Mouse (Mus musculus) frontal cortex, postnatal 36 days (tissue): Measurements from ENCODE around the gene Olfr1441.
A peak's percentile ranks its signal among the peaks of the same experiment; 100 is the strongest.

Experiments used
- DNase-seq, 2 experiments: peaks; one replicate each; pipeline ENCODE4 v3.0.0; 2022; ENCODE audit warnings: low spot score in 2 of 2

The Olfr1441 gene

GRCm38 (mm10) chr19:12462851-12463721 is 45.9 kb downstream of the Olfr1441 start:
- DNase-seq, result no peak

DNA sequence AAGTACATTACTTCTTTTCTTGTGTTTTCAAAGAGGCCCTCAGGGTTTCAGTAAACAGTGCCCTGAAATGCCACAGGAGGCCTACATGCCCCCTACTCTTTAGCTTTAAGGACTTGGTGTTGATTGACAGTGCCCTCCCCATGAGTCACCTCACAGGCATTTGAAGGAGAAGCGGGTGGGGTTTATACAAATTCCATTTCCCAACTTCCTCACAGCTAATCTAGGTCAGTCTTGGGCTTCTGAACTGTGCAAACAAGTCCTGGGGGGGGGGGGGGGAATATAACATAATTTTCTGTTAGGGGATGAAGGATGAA is 46.4 kb downstream of the Olfr1441 start:
- no peak for DNase-seq

- DNase-seq, result no peak
Observed at GRCm38 (mm10) chr19:12464127-12464526, 46.9 kb downstream of the Olfr1441 start.

GRCm38 (mm10) chr19:12464674-12465073 is 47.4 kb downstream of the Olfr1441 start:
- DNase-seq, result no peak

GRCm38 (mm10) chr19:12465530-12466144 is 48.4 kb downstream of the Olfr1441 start:
- DNase-seq, result no peak

GRCm38 (mm10) chr19:12466204-12466603 is 49.0 kb downstream of the Olfr1441 start:
- peak; percentile 55 to 75 for DNase-seq

DNA sequence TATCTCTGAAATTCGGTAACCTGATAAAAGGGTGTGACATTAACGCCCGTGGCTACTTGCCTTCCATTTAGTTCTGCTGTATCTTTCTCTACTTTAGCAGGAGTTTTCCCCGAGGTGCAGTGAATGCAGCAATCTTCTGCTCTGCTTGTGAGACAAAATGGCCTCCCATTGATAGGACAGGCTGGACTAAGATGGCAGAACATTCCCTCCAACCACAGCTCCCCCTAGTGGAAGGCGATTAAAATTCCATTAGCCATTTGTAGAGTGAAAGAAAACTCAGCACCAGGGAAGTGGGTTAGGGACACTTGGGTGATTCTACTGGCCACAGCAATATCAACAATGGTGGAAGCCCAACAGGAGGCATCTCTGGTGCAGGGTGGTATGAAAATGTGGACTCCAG is 50.2 kb downstream of the Olfr1441 start:
- DNase-seq, result no peak

DNA sequence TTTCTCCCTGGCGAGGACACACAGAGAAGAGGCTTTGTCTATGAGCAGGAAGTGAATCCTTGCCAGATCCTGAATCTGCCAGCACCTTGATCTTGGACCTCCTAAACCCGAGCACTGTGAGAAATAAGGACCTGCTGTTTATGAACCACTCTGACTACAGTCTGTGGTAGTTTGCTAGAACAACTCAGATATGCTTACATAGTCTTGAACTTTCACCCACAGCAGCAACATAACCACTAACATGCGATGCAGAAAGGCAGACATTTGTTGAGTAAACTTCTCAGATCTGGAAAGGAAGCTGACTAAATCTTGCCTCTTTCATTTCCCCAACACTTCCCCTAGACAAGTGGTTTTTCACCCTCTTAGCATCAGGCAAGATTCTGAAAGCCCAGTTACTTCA is 54.6 kb downstream of the Olfr1441 start:
- DNase-seq, result no peak

GRCm38 (mm10) chr19:12472381-12472976 is 55.2 kb downstream of the Olfr1441 start:
- DNase-seq, result no peak
